Mouse (Mus musculus): ENCODE results near the gene Ttc9c. TPM values are rescaled to one million over a fixed set of nuclear protein-coding genes. Genes with fewer than 3 reads are reported as not detected.
A peak's percentile ranks its signal among the peaks of the same experiment; 100 is the strongest.
"Not testable (repeated sequence)": the region's sequence is repeated elsewhere in the genome, so short reads cannot be mapped to it uniquely, and the experiment has no call there.

Ttc9c gene
- polyA plus RNA-seq, 1 experiment from 2014 or later: 58.4 TPM

GRCm38 (mm10) chr19:8841012-8841411 lies 21.9 kb upstream of the Ttc9c start:
- Histone ChIP-seq H3K4me3 (replicated peaks) (peak overlapping the region; percentile 45), H3K9ac (peak overlapping the region; percentile 54), H3K27ac (replicated peaks) (no peak overlapping the region), H3K27me3 (no peaks in the 10 kb centered on the region), H3K4me2 (replicated peaks) (peak overlapping the region; percentile 73), H3K36me3 (peaks cover 4% of the 10 kb centered on the region), H3K9me3 (replicated peaks) (no peaks in the 10 kb centered on the region), H3K4me1 (peaks cover 32% of the 10 kb centered on the region)
- WGBS: 93% methylated on average over 7 of the region's 7 CpGs
- no peak for ATAC-seq (ENCODE audit: insufficient number of reproducible peaks, low FRiP score, low TSS enrichment, low read depth)

GRCm38 (mm10) chr19:8839908-8840791 lies 21.0 kb upstream of the Ttc9c start:
- Histone ChIP-seq H3K4me2 (replicated peaks) (peak overlapping the region; percentile 73), H3K4me3 (replicated peaks) (peak overlapping the region; percentile 45), H3K27ac (replicated peaks) (no peak overlapping the region), H3K36me3 (peaks cover 6% of the 10 kb centered on the region), H3K9me3 (replicated peaks) (no peaks in the 10 kb centered on the region), H3K4me1 (peaks cover 32% of the 10 kb centered on the region), H3K9ac (peak overlapping the region; percentile 54), H3K27me3 (no peaks in the 10 kb centered on the region)
- 24% methylated on average over 29 of the region's 29 CpGs for WGBS
- peak; percentile 56 for ATAC-seq (ENCODE audit: insufficient number of reproducible peaks, low FRiP score, low TSS enrichment, low read depth)

GRCm38 (mm10) chr19:8839103-8839907 lies 20.2 kb upstream of the Ttc9c start, which contains the start of gene Gng3:
Gng3 (minus strand) TSS chr19:8839194.
- H3K27ac ChIP-seq (replicated peaks): peak within 1 kb of the TSS; percentile 98
- H3K27me3 ChIP-seq: no peaks in the 10 kb centered on the region
- H3K9ac ChIP-seq: peak within 1 kb of the TSS; percentile 80
- 55% methylated on average over 11 of the region's 11 CpGs for WGBS
- H3K4me1 ChIP-seq: peaks cover 32% of the 10 kb centered on the region
- H3K9me3 ChIP-seq (replicated peaks): no peaks in the 10 kb centered on the region
- no peak for ATAC-seq (ENCODE audit: insufficient number of reproducible peaks, low FRiP score, low TSS enrichment, low read depth)
- H3K4me3 ChIP-seq (replicated peaks): peak within 1 kb of the TSS; percentile 61
- peak within 1 kb of the TSS; percentile 88 for H3K4me2 ChIP-seq (replicated peaks)
- peaks cover 14% of the 10 kb centered on the region for H3K36me3 ChIP-seq

- ATAC-seq (ENCODE audit: insufficient number of reproducible peaks, low FRiP score, low TSS enrichment, low read depth): no peak
- Histone ChIP-seq H3K9ac (peak overlapping the region; percentile 80), H3K4me2 (replicated peaks) (peak overlapping the region; percentile 88), H3K36me3 (peaks cover 25% of the 10 kb centered on the region), H3K4me1 (peaks cover 32% of the 10 kb centered on the region), H3K27ac (replicated peaks) (peak overlapping the region; percentile 98), H3K27me3 (no peaks in the 10 kb centered on the region), H3K9me3 (replicated peaks) (no peaks in the 10 kb centered on the region), H3K4me3 (replicated peaks) (peak overlapping the region; percentile 61)
- 19% methylated on average over 15 of the region's 15 CpGs for WGBS
Measured at GRCm38 (mm10) chr19:8838041-8838730, 19.1 kb upstream of the Ttc9c start.

- WGBS: under 1% methylated on average over 38 of the region's 38 CpGs
- ATAC-seq (ENCODE audit: insufficient number of reproducible peaks, low FRiP score, low TSS enrichment, low read depth): peak; percentile 78
- Histone ChIP-seq H3K27ac (replicated peaks) (peak within 1 kb of the TSS; percentile 98), H3K4me3 (replicated peaks) (peak within 1 kb of the TSS; percentile 61), H3K36me3 (peaks cover 34% of the 10 kb centered on the region), H3K9me3 (replicated peaks) (no peaks in the 10 kb centered on the region), H3K27me3 (no peaks in the 10 kb centered on the region), H3K9ac (peak within 1 kb of the TSS; percentile 80), H3K4me2 (replicated peaks) (peak within 1 kb of the TSS; percentile 88), H3K4me1 (peaks cover 32% of the 10 kb centered on the region)
Measured at GRCm38 (mm10) chr19:8837251-8837791, 18.2 kb upstream of the Ttc9c start, which contains the start of gene Bscl2. Bscl2 (plus strand) TSS chr19:8837467.

- H3K27ac ChIP-seq (replicated peaks): peak overlapping the region; percentile 98; the same call in 1 of the 2 replicates
- WGBS: 97% methylated on average over 10 of the region's 10 CpGs
- H3K9me3 ChIP-seq (replicated peaks): not testable (repeated sequence)
Measured at GRCm38 (mm10) chr19:8836327-8836726, 17.2 kb upstream of the Ttc9c start.

GRCm38 (mm10) chr19:8832971-8833370 lies 13.8 kb upstream of the Ttc9c start:
- Histone ChIP-seq H3K9me3 (replicated peaks) (no peaks in the 10 kb centered on the region), H3K27ac (replicated peaks) (no peak overlapping the region), H3K27me3 (no peaks in the 10 kb centered on the region), H3K4me2 (replicated peaks) (no peak overlapping the region), H3K9ac (no peak overlapping the region), H3K4me1 (peaks cover 3% of the 10 kb centered on the region), H3K36me3 (peaks cover 76% of the 10 kb centered on the region), H3K4me3 (replicated peaks) (no peak overlapping the region)
- ATAC-seq (ENCODE audit: insufficient number of reproducible peaks, low FRiP score, low TSS enrichment, low read depth): no peak
- 83% methylated on average over 4 of the region's 4 CpGs for WGBS

More at GRCm38 (mm10) chr19:8836327-8836726, 17.2 kb upstream of the Ttc9c start:
- H3K4me3 ChIP-seq (replicated peaks); H3K9ac ChIP-seq; ATAC-seq (ENCODE audit: insufficient number of reproducible peaks, low FRiP score, low TSS enrichment, low read depth); H3K27me3 ChIP-seq; H3K4me2 ChIP-seq (replicated peaks): not testable (repeated sequence)
- Histone ChIP-seq H3K4me1 (peaks cover 32% of the 10 kb centered on the region), H3K36me3 (peaks cover 43% of the 10 kb centered on the region)

GRCm38 (mm10) chr19:8831262-8831661 lies 12.1 kb upstream of the Ttc9c start:
- no peaks in the 10 kb centered on the region for H3K27me3 ChIP-seq
- peaks cover 93% of the 10 kb centered on the region for H3K36me3 ChIP-seq
- H3K9ac ChIP-seq: no peak overlapping the region
- ATAC-seq (ENCODE audit: insufficient number of reproducible peaks, low FRiP score, low TSS enrichment, low read depth): no peak
- no peaks in the 10 kb centered on the region for H3K9me3 ChIP-seq (replicated peaks)
- H3K4me1 ChIP-seq: 0 out of 2 replicates have a peak, but pooled peaks cover 3% of the 10 kb centered on the region
- no peak overlapping the region for H3K4me3 ChIP-seq (replicated peaks)
- WGBS: 77% methylated on average over 11 of the region's 11 CpGs
- no peak overlapping the region for H3K4me2 ChIP-seq (replicated peaks)
- H3K27ac ChIP-seq (replicated peaks): no peak overlapping the region

GRCm38 (mm10) chr19:8830664-8831063 lies 11.5 kb upstream of the Ttc9c start:
- no peak; the same call in 1 of the 2 replicates for ATAC-seq (ENCODE audit: insufficient number of reproducible peaks, low FRiP score, low TSS enrichment, low read depth)
- no peaks in the 10 kb centered on the region for H3K27me3 ChIP-seq
- 0 out of 2 replicates have a peak, but pooled peaks cover 3% of the 10 kb centered on the region for H3K4me1 ChIP-seq

GRCm38 (mm10) chr19:8829660-8830059 lies 10.5 kb upstream of the Ttc9c start, which contains the start of gene AC129217.1:
AC129217.1 (plus strand) TSS chr19:8829773.
- ATAC-seq (ENCODE audit: insufficient number of reproducible peaks, low FRiP score, low TSS enrichment, low read depth): no peak
- 0 out of 2 replicates have a peak, but pooled peaks cover 3% of the 10 kb centered on the region for H3K4me1 ChIP-seq
- H3K27me3 ChIP-seq: no peaks in the 10 kb centered on the region
- no peak within 1 kb of the TSS for H3K9ac ChIP-seq
- no peak within 1 kb of the TSS for H3K27ac ChIP-seq (replicated peaks)
- H3K4me3 ChIP-seq (replicated peaks): no peak within 1 kb of the TSS
- no peak within 1 kb of the TSS for H3K4me2 ChIP-seq (replicated peaks)
- no peaks in the 10 kb centered on the region for H3K9me3 ChIP-seq (replicated peaks)
- peaks cover 97% of the 10 kb centered on the region for H3K36me3 ChIP-seq
- WGBS: 86% methylated on average over 8 of the region's 8 CpGs

More at GRCm38 (mm10) chr19:8830664-8831063, 11.5 kb upstream of the Ttc9c start:
- Histone ChIP-seq H3K4me3 (replicated peaks) (no peak overlapping the region), H3K36me3 (peaks cover 98% of the 10 kb centered on the region), H3K9ac (no peak overlapping the region), H3K27ac (replicated peaks) (no peak overlapping the region), H3K4me2 (replicated peaks) (no peak overlapping the region), H3K9me3 (replicated peaks) (no peaks in the 10 kb centered on the region)
- WGBS: 91% methylated on average over 8 of the region's 8 CpGs

Data from embryonic facial prominence, embryonic 15.5 days (tissue).